Mouse (Mus musculus) small intestine, adult 2 months (tissue): ENCODE data around the gene Dennd4b. TPM values are rescaled to one million over a fixed set of nuclear protein-coding genes. Genes with fewer than 3 reads are reported as not detected.
"Not testable (repeated sequence)": the region's sequence is repeated elsewhere in the genome, so short reads cannot be mapped to it uniquely, and the experiment has no call there.

Experiments used
- H3K27ac ChIP-seq: fragments of 200-500 bp; 2 replicates; pipeline ENCODE4 v1.5.1; 2012; ENCODE audit warnings: low read depth, low read length, control low read depth, inconsistent platforms; ENCODE audit not compliant: insufficient read depth
- H3K27me3 ChIP-seq: fragments of 200-500 bp; 2 replicates; pipeline ENCODE4 v1.6.1; 2012; ENCODE audit warnings: mild to moderate bottlenecking, moderate library complexity, low read length, inconsistent platforms; ENCODE audit not compliant: control insufficient read depth, insufficient read depth
- H3K36me3 ChIP-seq: fragments of 200-500 bp; 2 replicates; pipeline ENCODE4 v1.6.1; 2012; ENCODE audit warnings: mild to moderate bottlenecking, low read length, control low read depth, inconsistent platforms; ENCODE audit not compliant: control insufficient read depth, insufficient read depth
- H3K4me1 ChIP-seq: fragments of 200-500 bp; 2 replicates; pipeline ENCODE4 v1.6.1; 2012; ENCODE audit warnings: low read length, inconsistent platforms, mixed read lengths; ENCODE audit not compliant: control insufficient read depth, insufficient read depth, insufficient read length
- H3K4me3 ChIP-seq: fragments of 200-500 bp; 2 replicates; pipeline ENCODE4 v1.5.1; 2012; ENCODE audit warnings: low read depth, mild to moderate bottlenecking, control low read depth, inconsistent platforms, low read length, moderate library complexity
- CTCF ChIP-seq: fragments of 200-500 bp; IDR thresholded peaks from 2 replicates; pipeline ENCODE4 v1.5.1; 2012; ENCODE audit warnings: low read depth, mild to moderate bottlenecking, control low read depth, inconsistent platforms, low read length, moderate library complexity, mixed read lengths; ENCODE audit not compliant: insufficient replicate concordance, insufficient read length; ENCODE audit errors: extremely low read depth
- POLR2A ChIP-seq: fragments of 200-500 bp; IDR thresholded peaks from 2 replicates; pipeline ENCODE4 v1.6.1; 2012; ENCODE audit warnings: low read depth, mild to moderate bottlenecking, control low read depth, inconsistent platforms, low read length, moderate library complexity
- WGBS: fragments of 180-500 bp; shearing (Covaris S2); methylation state at CpG from one replicate; pipeline ENCODE4 v1.1.7; 2018; 5-methylcytosine and 5-hydroxymethylcytosine counted together
- polyA plus RNA-seq: library from polyadenylated mRNA; depleted of rRNA; stranded (reverse); fragments of >200 nt; gene quantifications from 2 replicates; pipeline ENCODE4 v1.2.3, GENCODE M21; 2012

The Dennd4b gene
- polyA plus RNA-seq, 1 experiment, result 14.1 TPM

DNA sequence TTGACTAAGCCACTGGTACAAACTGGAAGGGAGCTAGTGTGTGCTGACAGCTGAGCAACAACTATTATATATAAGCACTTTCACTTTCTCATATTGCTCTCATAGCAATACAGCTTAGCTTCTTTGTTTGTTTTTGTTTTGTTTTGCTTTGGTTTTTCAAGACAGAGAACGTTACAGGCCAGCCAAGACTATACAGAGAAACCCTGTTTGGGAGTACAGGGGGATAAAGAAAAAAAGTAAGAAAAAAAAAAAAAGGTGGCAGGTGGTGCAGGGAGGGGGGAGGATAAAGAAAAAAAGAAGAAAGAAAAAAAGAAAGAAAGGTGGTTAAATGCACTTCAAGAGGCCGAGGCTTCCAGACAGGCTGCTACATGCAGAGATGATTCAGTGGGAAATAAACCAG, 19.6 kb upstream of the Dennd4b start:
- WGBS, result 54% methylated on average over 2 of the region's 2 CpGs
- TF ChIP-seq POLR2A (no peak), CTCF (no peak)
- H3K27ac ChIP-seq, result no peak overlapping the region

DNA sequence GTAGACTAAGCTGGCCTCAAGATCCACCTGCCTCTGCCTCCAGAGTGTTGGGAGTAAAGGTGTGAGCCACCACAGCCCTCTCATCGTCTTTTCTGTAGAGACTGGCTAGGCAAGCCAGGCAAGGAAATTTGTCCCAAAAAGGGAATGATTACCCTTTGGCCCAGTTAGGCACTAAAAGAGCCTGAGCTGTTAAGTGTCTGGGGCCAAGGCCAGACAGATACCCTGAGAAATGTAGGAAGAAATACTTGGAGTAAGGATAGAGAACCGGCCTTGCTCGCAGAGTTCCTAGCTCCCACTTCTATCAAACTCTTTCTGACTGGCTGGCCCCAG, 17.4 kb upstream of the Dennd4b start:
- WGBS, result under 1% methylated on average over 3 of the region's 3 CpGs
- peak overlapping the region; percentile 68 for H3K4me3 ChIP-seq
- peaks cover 6% of the 10 kb centered on the region; the same call in 1 of the 2 replicates for H3K4me1 ChIP-seq
- H3K27me3 ChIP-seq, result no peaks in the 10 kb centered on the region
- H3K27ac ChIP-seq, result peak overlapping the region; percentile 89
- no peak for TF ChIP-seq POLR2A
- TF ChIP-seq CTCF, result peak; percentile 13; the same call in 1 of the 2 replicates
- H3K36me3 ChIP-seq, result peaks cover 18% of the 10 kb centered on the region

More for the DNA sequence above, 19.6 kb upstream of the Dennd4b start:
- Histone ChIP-seq H3K36me3 (peaks cover 5% of the 10 kb centered on the region), H3K4me3 (no peak overlapping the region), H3K27me3 (no peaks in the 10 kb centered on the region), H3K4me1 (peaks cover 14% of the 10 kb centered on the region; the same call in 1 of the 2 replicates)

DNA sequence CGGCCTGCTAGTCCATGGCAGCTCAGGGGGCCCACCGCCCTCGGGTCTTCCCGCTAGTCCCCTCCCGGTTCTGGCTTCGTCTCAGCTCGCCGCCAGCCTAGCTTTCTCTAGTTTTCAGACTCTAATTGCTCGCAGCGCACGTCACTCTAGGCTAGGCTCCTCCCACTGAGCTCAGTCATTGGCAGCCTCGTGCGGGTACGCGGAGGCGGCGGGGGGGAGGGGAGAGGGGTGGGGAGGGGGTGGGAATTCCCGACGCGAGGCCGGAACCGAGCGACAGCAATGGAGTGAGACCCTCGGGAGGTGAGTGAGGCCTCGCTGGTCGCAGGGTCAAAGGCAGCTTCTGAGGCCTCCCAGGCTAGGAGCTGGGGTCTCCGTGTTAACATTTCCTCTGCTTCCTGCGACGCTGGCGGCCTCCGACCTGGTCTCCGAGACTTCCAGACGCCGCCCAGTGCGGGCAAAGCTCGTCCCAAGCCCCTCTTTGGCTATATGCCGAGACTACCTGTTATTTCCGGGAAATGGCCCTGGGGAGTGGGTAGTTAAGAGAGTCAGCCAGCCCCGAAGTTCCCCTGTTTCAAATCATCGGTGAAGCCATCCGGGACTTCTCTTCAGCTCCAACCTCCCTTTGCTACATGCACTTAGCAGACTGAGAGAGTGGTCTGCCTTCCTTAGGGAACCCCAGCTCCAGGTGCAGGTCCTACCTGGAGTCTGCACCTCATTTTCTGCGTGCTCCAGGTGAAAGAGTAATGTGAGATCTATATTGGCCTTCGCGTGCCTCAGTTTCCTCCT, 16.8 kb upstream of the Dennd4b start, which contains the start of gene Slc39a1:
TSS of gene Slc39a1 (plus strand) at position 213 of the 786 bp plus-strand sequence.
- H3K27ac ChIP-seq, result peak within 1 kb of the TSS; percentile 89
- peaks cover 18% of the 10 kb centered on the region for H3K36me3 ChIP-seq
- peaks cover 6% of the 10 kb centered on the region; the same call in 1 of the 2 replicates for H3K4me1 ChIP-seq
- under 1% methylated on average over 44 of the region's 44 CpGs for WGBS
- TF ChIP-seq CTCF (no peak), POLR2A (peak; percentile 83)
- peak within 1 kb of the TSS; percentile 79 for H3K4me3 ChIP-seq
- no peaks in the 10 kb centered on the region for H3K27me3 ChIP-seq

DNA sequence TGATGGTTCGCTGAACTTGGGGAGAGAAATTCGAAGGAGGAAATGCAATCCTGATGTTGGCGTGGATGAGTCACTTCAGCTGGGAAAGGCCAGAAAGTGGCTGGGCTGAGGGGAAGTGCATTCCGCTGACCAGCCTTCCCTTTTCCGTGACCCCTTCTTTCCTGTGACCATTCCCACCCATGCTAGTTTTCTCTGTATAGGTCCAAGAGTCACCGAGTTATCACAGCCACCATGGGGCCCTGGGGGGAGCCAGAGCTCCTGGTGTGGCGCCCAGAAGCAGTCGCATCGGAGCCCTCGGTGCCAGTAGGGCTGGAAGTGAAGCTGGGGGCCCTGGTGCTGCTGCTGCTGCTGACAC, 16.3 kb upstream of the Dennd4b start:
- TF ChIP-seq CTCF, result no peak
- no peak for TF ChIP-seq POLR2A
- Histone ChIP-seq H3K4me3 (peak overlapping the region; percentile 79), H3K27ac (peak overlapping the region; percentile 89), H3K36me3 (peaks cover 18% of the 10 kb centered on the region), H3K27me3 (no peaks in the 10 kb centered on the region), H3K4me1 (peaks cover 6% of the 10 kb centered on the region; the same call in 1 of the 2 replicates)
- WGBS, result under 1% methylated on average over 10 of the region's 10 CpGs

DNA sequence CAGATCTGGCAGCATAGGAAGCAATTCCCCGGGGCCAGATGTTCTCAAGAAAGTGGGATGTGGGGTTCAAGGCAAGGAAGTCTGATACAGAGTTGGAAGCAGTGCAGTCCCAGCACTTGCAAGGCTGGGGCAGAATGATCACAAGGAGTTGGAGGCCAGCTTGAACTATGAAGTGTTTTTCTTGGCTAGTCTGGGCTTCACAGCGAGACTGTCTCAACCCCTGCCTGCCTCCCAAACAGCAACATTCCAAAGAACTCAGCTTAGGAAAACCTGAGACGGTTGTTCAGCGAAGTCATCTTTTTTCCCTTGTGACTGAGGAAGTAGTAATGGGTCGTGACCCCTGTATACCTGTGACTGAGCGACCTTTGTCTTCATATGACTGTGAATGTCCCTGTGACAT, 14.2 kb upstream of the Dennd4b start:
- Histone ChIP-seq H3K4me3 (no peak overlapping the region), H3K27ac (no peak overlapping the region)
- TF ChIP-seq POLR2A (no peak), CTCF (no peak)

DNA sequence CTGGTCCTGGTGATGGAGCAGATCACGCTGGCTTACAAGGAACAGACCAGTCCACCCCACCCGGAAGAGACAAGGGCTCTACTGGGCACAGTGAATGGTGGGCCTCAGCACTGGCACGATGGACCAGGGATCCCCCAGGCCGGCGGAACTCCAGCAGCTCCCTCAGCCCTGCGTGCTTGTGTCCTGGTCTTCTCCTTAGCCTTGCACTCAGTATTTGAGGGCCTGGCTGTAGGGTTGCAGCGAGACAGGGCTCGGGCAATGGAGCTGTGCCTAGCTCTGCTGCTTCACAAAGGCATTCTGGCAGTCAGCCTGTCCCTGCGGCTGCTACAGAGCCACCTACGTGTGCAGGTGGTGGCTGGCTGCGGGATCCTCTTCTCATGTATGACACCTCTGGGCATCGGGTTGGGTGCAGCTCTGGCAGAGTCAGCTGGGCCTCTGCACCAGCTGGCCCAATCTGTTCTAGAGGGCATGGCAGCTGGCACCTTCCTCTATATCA, 13.2 kb upstream of the Dennd4b start:
- 86% methylated on average over 10 of the region's 12 CpGs for WGBS
- H3K27me3 ChIP-seq, H3K4me3 ChIP-seq, H3K27ac ChIP-seq, H3K4me1 ChIP-seq: not testable (repeated sequence)
- H3K36me3 ChIP-seq, result peaks cover 18% of the 10 kb centered on the region

More for the DNA sequence above, 14.2 kb upstream of the Dennd4b start:
- Histone ChIP-seq H3K27me3 (no peaks in the 10 kb centered on the region), H3K36me3 (peaks cover 18% of the 10 kb centered on the region), H3K4me1 (peaks cover 7% of the 10 kb centered on the region; the same call in 1 of the 2 replicates)
- 83% methylated on average over 6 of the region's 6 CpGs for WGBS

DNA sequence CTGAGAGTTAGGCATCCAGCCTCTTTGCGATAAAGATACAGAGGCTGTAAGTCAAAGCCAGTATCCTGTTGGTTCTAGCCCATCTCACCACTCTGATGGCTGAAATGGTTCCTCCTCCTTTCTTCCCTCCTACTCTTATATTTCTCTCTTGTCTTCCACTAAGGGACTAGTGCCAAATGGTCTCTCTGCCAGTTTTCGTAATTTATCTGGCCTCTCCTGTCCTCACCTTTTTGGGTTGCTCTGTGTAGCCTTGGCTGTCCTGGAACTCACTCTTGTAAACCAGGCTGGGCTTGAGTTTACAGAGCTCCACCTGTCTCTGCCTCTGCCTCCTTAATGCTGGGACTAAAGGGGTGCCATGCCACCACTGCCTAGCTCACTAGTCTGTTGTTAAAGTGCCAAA, 12.3 kb upstream of the Dennd4b start:
- not testable (repeated sequence) for H3K4me3 ChIP-seq, H3K27me3 ChIP-seq, H3K4me1 ChIP-seq, H3K27ac ChIP-seq
- peaks cover 23% of the 10 kb centered on the region for H3K36me3 ChIP-seq
- 89% methylated on average over 2 of the region's 2 CpGs for WGBS

DNA sequence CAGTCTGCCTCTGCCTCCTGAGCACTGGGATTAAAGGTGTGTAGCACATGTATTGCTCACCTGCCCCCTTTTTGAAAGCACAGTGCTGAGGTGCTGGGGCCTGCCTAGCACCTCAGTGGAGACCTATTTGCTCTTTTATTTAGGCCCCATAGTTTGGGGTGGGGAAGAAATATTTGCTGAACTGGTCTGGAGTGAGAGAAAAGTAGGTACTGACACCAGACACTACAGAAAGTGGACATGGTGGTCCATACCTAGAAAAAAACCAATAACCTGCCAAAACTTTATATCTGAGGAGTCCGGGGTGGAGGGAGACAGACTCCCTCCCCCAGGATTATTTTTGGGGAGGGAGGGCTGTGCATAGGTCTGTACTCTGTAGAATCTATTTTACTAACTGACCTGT, 11.8 kb upstream of the Dennd4b start:
- not testable (repeated sequence) for H3K27ac ChIP-seq, H3K4me3 ChIP-seq, H3K4me1 ChIP-seq, H3K27me3 ChIP-seq
- peaks cover 23% of the 10 kb centered on the region for H3K36me3 ChIP-seq
- WGBS, result 54% methylated on average over 1 of the region's 1 CpGs
